Mouse (Mus musculus) MEL (cell line): ENCODE measurements at regions not wholly inside any gene's neighbourhood (a gene's known extent, or its start where the extent isn't known, plus 50 kb on each side); places are given as distances from the start of the nearest gene placed in this dataset.

Experiments
- DNase-seq: peaks from one replicate; pipeline ENCODE4 v3.0.0; 2011; ENCODE audit warnings: low read depth, low spot score
- H3K27ac ChIP-seq: 2 replicates; pipeline ENCODE4 v1.5.1; 2012; ENCODE audit warnings: low read depth, mild to moderate bottlenecking, control low read depth, low read length, moderate library complexity; ENCODE audit not compliant: control insufficient read depth
- H3K27me3 ChIP-seq, 2 experiments: fragments of 150-350 bp in 1 of 2; sonication (generic) in 1 of 2; 2 replicates each; pipeline ENCODE4 v1.6.1; 2012; ENCODE audit warnings: low read length in 2 of 2, mild to moderate bottlenecking in 2 of 2, improper control_type of control experiment in 1 of 2, moderate library complexity in 1 of 2; ENCODE audit not compliant: insufficient read depth in 2 of 2, control insufficient read depth in 1 of 2
- H3K36me3 ChIP-seq, 2 experiments: 2 replicates each; pipeline ENCODE4 v1.6.1; 2012 to 2014; ENCODE audit warnings: low read length in 2 of 2, improper control_type of control experiment in 1 of 2, inconsistent platforms in 1 of 2, mild to moderate bottlenecking in 1 of 2; ENCODE audit not compliant: insufficient read depth in 2 of 2, control insufficient read depth in 1 of 2
- H3K4me1 ChIP-seq, 2 experiments: fragments of 150-350 bp in 1 of 2; sonication (generic) in 1 of 2; 2 replicates each; pipeline ENCODE4 v1.6.1; 2012; ENCODE audit warnings: low read length in 2 of 2, improper control_type of control experiment in 1 of 2, mild to moderate bottlenecking in 1 of 2; ENCODE audit not compliant: insufficient read depth in 2 of 2, control insufficient read depth in 1 of 2
- H3K4me3 ChIP-seq, 2 experiments: fragments of 150-350 bp in 1 of 2; sonication (generic) in 1 of 2; 2 replicates each; pipeline ENCODE4 v1.5.1; 2012; ENCODE audit warnings: low read depth in 2 of 2, low read length in 2 of 2, mild to moderate bottlenecking in 2 of 2, moderate library complexity in 2 of 2, control low read depth in 1 of 2, improper control_type of control experiment in 1 of 2; ENCODE audit not compliant: control insufficient read depth in 1 of 2, insufficient read depth in 1 of 2
- H3K79me2 ChIP-seq: 2 replicates; pipeline ENCODE4 v1.6.1; 2012; ENCODE audit warnings: mild to moderate bottlenecking, low read length, moderate library complexity; ENCODE audit not compliant: control insufficient read depth, poor library complexity, insufficient read depth
- H3K9ac ChIP-seq: 2 replicates; pipeline ENCODE4 v1.6.1; 2012; ENCODE audit warnings: low read depth, mild to moderate bottlenecking, control low read depth, low read length, moderate library complexity; ENCODE audit not compliant: control insufficient read depth, poor library complexity, severe bottlenecking
- H3K9me3 ChIP-seq: fragments of 150-350 bp; sonication (generic); replicated peaks from 2 replicates; pipeline ENCODE4 v1.6.1; 2012; ENCODE audit warnings: mild to moderate bottlenecking, low read length, improper control_type of control experiment, moderate library complexity; ENCODE audit not compliant: insufficient read depth
- BHLHE40 ChIP-seq: IDR thresholded peaks from 2 replicates; pipeline ENCODE4 v1.6.1; 2012; ENCODE audit warnings: low read depth, mild to moderate bottlenecking, inconsistent platforms, low read length, improper control_type of control experiment, borderline replicate concordance
- CHD1 ChIP-seq: IDR thresholded peaks from 2 replicates; pipeline ENCODE4 v1.6.1; 2012; ENCODE audit warnings: low read depth, mild to moderate bottlenecking, inconsistent platforms, low read length, improper control_type of control experiment
- ELF1 ChIP-seq: IDR thresholded peaks from 2 replicates; pipeline ENCODE4 v1.6.1; 2014; ENCODE audit warnings: low read depth, mild to moderate bottlenecking, inconsistent platforms, low read length, improper control_type of control experiment, moderate library complexity
- ETS1 ChIP-seq: IDR thresholded peaks from 2 replicates; pipeline ENCODE4 v1.6.1; 2012; ENCODE audit warnings: low read depth, mild to moderate bottlenecking, inconsistent platforms, low read length, improper control_type of control experiment, moderate library complexity
- GATA1 ChIP-seq: IDR thresholded peaks from 2 replicates; pipeline ENCODE4 v1.6.1; 2011; ENCODE audit warnings: low read depth, low read length, improper control_type of control experiment
- HCFC1 ChIP-seq: IDR thresholded peaks from 2 replicates; pipeline ENCODE4 v1.6.1; 2012; ENCODE audit warnings: low read depth, mild to moderate bottlenecking, inconsistent platforms, low read length, improper control_type of control experiment, moderate library complexity
- KAT2A ChIP-seq: conservative IDR thresholded peaks from 2 replicates; pipeline ENCODE4 v1.6.1; 2012; ENCODE audit warnings: low read depth, low read length, improper control_type of control experiment, inconsistent platforms
- MAFK ChIP-seq: IDR thresholded peaks from 2 replicates; pipeline ENCODE4 v1.6.1; 2011; ENCODE audit warnings: low read depth, mild to moderate bottlenecking, low read length, improper control_type of control experiment, borderline replicate concordance
- MAX ChIP-seq: IDR thresholded peaks from 2 replicates; pipeline ENCODE4 v1.6.1; 2011; ENCODE audit warnings: low read length, improper control_type of control experiment
- MEF2A ChIP-seq: IDR thresholded peaks from 2 replicates; pipeline ENCODE4 v1.6.1; 2014; ENCODE audit warnings: low read depth, mild to moderate bottlenecking, inconsistent platforms, low read length, improper control_type of control experiment; ENCODE audit not compliant: poor library complexity, insufficient replicate concordance, severe bottlenecking; ENCODE audit errors: extremely low read depth
- MYC ChIP-seq: IDR thresholded peaks from 2 replicates; pipeline ENCODE4 v1.6.1; 2011; ENCODE audit warnings: low read depth, mild to moderate bottlenecking, low read length, improper control_type of control experiment, moderate library complexity
- POLR2A ChIP-seq, 2 experiments: IDR thresholded peaks; 2 replicates each; pipeline ENCODE4 v1.6.1; 2011 to 2012; ENCODE audit warnings: low read length in 2 of 2, mild to moderate bottlenecking in 2 of 2, control low read depth in 1 of 2, improper control_type of control experiment in 1 of 2, low read depth in 1 of 2, moderate library complexity in 1 of 2; ENCODE audit not compliant: control insufficient read depth in 1 of 2, insufficient read depth in 1 of 2, poor library complexity in 1 of 2
- SIN3A ChIP-seq: IDR thresholded peaks from 2 replicates; pipeline ENCODE4 v1.6.1; 2012; ENCODE audit warnings: low read length, improper control_type of control experiment, inconsistent platforms
- SMC3 ChIP-seq: IDR thresholded peaks from 2 replicates; pipeline ENCODE4 v1.6.1; 2011; ENCODE audit warnings: low read depth, low read length, improper control_type of control experiment
- TBP ChIP-seq: IDR thresholded peaks from 2 replicates; pipeline ENCODE4 v1.8.0; 2011; ENCODE audit warnings: low read depth, low read length, improper control_type of control experiment
- TCF12 ChIP-seq: IDR thresholded peaks from 2 replicates; pipeline ENCODE4 v1.6.1; 2014; ENCODE audit warnings: low read depth, mild to moderate bottlenecking, inconsistent platforms, low read length, improper control_type of control experiment, moderate library complexity
- ZKSCAN1 ChIP-seq: IDR thresholded peaks from 2 replicates; pipeline ENCODE4 v1.6.1; 2012; ENCODE audit warnings: low read depth, mild to moderate bottlenecking, inconsistent platforms, low read length, improper control_type of control experiment, moderate library complexity

DNA sequence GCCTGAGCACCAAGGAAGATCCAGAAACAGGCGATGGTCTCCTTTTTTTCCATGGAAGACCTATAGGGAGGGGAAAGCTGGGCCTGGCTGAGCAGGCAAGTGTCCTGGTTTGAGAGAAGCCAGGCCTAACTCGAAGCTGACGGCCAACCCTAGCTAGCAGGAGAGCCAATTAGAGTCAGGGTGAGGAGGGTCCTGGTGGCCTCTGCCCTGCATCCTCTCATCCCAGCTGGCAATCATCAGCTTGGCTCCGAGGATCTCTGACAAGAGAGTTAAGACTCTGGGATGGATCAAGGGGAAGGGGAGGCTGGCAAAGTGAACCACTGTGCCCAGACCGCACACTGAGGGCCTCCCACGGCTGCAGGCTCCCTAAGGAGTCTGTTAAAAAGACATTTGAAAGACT lies 62.3 kb downstream of the Pja1 start:
- Histone ChIP-seq H3K36me3 (no peaks in the 10 kb centered on the region), H3K79me2 (no peaks in the 10 kb centered on the region), H3K4me1 (no peaks in the 10 kb centered on the region), H3K4me3 (no peak overlapping the region), H3K9me3 (no peaks in the 10 kb centered on the region), H3K27ac (no peak overlapping the region), H3K9ac (no peak overlapping the region), H3K27me3 (no peaks in the 10 kb centered on the region; a peak in 1 of 4 replicates)
- TF ChIP-seq HCFC1 (no peak), POLR2A (IDR thresholded peaks at IDR 0.05; ENCODE audit: control insufficient read depth in 1 of 2, insufficient read depth in 1 of 2, low read depth in 1 of 2, low read length in 2 of 2, poor library complexity in 1 of 2) (no peak), MAFK (no peak), SMC3 (no peak), TCF12 (no peak), BHLHE40 (no peak)
- DNase-seq: no peak

DNA sequence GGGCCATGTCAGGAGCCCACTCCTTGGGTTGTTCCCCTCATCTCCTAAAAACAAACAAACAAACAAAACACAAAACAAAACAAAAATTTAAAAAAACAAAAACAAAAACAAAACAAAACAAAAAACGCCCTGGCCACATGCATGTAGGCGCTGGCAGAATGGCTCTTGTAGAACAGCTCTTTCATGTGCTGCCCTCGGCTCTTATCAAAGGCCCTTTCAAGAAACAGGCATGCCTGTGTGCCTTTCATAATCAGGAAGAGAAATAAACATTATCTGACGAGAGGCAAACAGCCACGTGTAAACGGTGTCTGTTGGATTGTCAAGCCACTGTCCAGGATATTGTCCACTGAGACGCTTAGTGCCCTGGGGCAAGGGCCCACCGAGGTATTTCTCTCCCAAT lies 65.2 kb downstream of the Pja1 start:
- Histone ChIP-seq H3K9me3 (no peaks in the 10 kb centered on the region), H3K27ac (no peak overlapping the region)
- DNase-seq: no peak
- TF ChIP-seq POLR2A (IDR thresholded peaks at IDR 0.05; ENCODE audit: control insufficient read depth in 1 of 2, insufficient read depth in 1 of 2, low read depth in 1 of 2, low read length in 2 of 2, poor library complexity in 1 of 2) (no peak), GATA1 (no peak), ZKSCAN1 (no peak), CHD1 (no peak)
- TF ChIP-seq, all 39 proteins: peak for 0
- no peaks in the 10 kb centered on the region for H3K27me3 ChIP-seq
- no peaks in the 10 kb centered on the region for H3K36me3 ChIP-seq
- no peak overlapping the region for H3K9ac ChIP-seq
- no peak overlapping the region for H3K4me3 ChIP-seq
- H3K79me2 ChIP-seq: no peaks in the 10 kb centered on the region
- no peaks in the 10 kb centered on the region for H3K4me1 ChIP-seq

DNA sequence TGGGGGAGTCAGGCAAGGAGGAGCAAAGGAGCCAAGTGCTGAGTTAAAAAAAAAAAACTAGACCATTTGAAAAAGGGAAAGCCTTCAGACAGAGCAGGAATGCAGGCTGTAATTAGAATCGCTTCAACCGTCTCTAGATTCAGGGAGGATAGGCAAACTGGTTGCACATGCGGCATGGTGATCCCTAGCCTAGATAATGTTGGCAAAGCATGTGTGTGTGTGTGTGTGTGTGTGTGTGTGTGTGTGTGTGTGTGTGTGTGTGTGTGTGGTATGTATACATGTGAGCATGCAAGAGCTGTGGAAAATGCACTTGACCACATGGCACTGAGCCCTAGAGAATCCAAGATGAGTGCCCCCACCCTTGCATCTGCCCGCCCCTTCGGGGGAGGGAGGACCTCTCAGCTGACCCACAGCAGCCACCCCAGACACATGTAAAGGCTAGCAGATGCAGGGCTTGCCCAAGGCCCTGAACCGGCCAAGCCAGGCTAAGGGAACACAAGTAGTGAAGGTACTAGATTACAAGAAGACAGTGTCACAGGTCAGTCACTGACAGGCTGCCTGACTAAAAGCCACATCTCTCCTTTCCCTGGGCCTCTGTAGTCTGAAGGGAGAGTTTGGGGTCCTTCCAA lies 67.4 kb downstream of the Pja1 start:
- H3K36me3 ChIP-seq: no peaks in the 10 kb centered on the region
- no peak overlapping the region for H3K27ac ChIP-seq
- no peaks in the 10 kb centered on the region for H3K79me2 ChIP-seq
- H3K9me3 ChIP-seq: no peaks in the 10 kb centered on the region
- H3K9ac ChIP-seq: no peak overlapping the region
- H3K4me1 ChIP-seq: no peaks in the 10 kb centered on the region
- TF ChIP-seq MYC (no peak), ETS1 (no peak), HCFC1 (no peak), SMC3 (no peak), MAX (no peak), KAT2A (no peak), MEF2A (no peak), ELF1 (no peak), TBP (no peak), ZKSCAN1 (no peak), SIN3A (no peak)
- TF ChIP-seq, all 39 proteins: peak for 0
- no peaks in the 10 kb centered on the region for H3K27me3 ChIP-seq
- no peak for DNase-seq
- H3K4me3 ChIP-seq: no peak overlapping the region
